Mouse (Mus musculus) heart, adult 2 months (tissue): ENCODE measurements around the gene Pkd1l2.

ENCODE experiments used
- CTCF ChIP-seq: fragments of 200-600 bp; IDR thresholded peaks from 2 replicates; pipeline ENCODE4 v1.8.1; 2022; ENCODE audit warnings: antibody characterized with exemption, mild to moderate bottlenecking, moderate library complexity
- EP300 ChIP-seq: fragments of 200-500 bp; IDR thresholded peaks from 2 replicates; pipeline ENCODE4 v1.6.1; 2011; ENCODE audit warnings: low read depth, low read length, control low read depth; ENCODE audit not compliant: insufficient read depth
- POLR2A ChIP-seq: fragments of 200-500 bp; IDR thresholded peaks from 2 replicates; pipeline ENCODE4 v1.6.1; 2011; ENCODE audit warnings: mild to moderate bottlenecking, low read depth, low read length, control low read depth; ENCODE audit not compliant: insufficient read depth

DNA sequence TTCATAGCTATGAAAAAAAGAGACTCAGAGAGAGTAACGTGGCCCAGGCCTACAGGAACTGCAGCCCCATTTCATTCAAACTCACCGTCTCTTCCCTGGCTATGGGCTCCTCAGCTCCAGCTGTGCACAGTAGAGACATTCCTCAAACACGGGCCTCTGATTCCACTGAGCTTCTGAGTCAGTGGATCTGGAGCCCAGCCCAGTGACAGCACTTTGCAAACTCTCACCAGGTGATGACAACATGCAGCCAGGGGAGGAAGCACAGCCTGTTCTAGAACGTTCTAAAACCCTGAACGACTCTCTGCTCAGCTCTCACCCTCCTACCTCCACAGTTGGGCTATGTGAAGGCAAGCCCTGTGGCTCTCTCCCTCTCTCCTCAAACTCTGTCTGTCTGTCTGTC lies 11.8 kb upstream of the Pkd1l2 start:
- TF ChIP-seq CTCF (no peak), POLR2A (no peak), EP300 (no peak)
